8 mouse cellular contexts compared by ENCODE assay signal in genomic region chr13:32964989-32965811, GRCm38 (mm10). TPM values are rescaled to one million over a fixed set of nuclear protein-coding genes. Genes with fewer than 3 reads are reported as not detected.
DNase-seq lines count a peak whose midpoint lies in the region; ATAC-seq lines count a peak whose summit lies in the region.

Gene Serpinb6b (plus strand): TSS chr13:32965209.

- intact Hi-C loops in left cerebral cortex, postnatal 25 days (cut with DNase I), result no loop called here

- no peaks in the 10 kb centered on the region for H3K9me3 ChIP-seq in heart, embryonic 11.5 days (replicated peaks; ENCODE audit: control insufficient read depth, low read length)

- peaks cover 15% of the 10 kb centered on the region; the same call in 1 of the 2 replicates for H3K4me1 ChIP-seq in heart, embryonic 11.5 days (ENCODE audit: control insufficient read depth, insufficient read depth, low read length)

- peak within 1 kb of the TSS; percentile 61; the same call in 1 of the 2 replicates for H3K9ac ChIP-seq in heart, embryonic 11.5 days (ENCODE audit: low read depth, low read length)

- peak; percentile 3 to 6 for DNase-seq in left cerebral cortex, postnatal 25 days (ENCODE audit: low spot score in 2 of 2)
- no peak for DNase-seq in left cerebral cortex, adult 8-10 months (ENCODE audit: low spot score in 2 of 2)
- DNase-seq in embryo, embryonic 11 days, result peak; percentile 26
- DNase-seq in kidney, adult 9 months, result peak; percentile 47
- peak; percentile 63 for DNase-seq in lung, postnatal 10 days
- peak; percentile 56 for DNase-seq in retina, embryonic 14.5 days (ENCODE audit: low spot score)
- no peak for DNase-seq in right cerebral cortex, postnatal 25 days

- H3K27me3 ChIP-seq in heart, embryonic 11.5 days (ENCODE audit: control insufficient read depth, insufficient read depth, low read length), result no peaks in the 10 kb centered on the region

- H3K27ac ChIP-seq in heart, embryonic 11.5 days (ENCODE audit: low read depth, low read length), result peak within 1 kb of the TSS; percentile 46; the same call in 1 of the 2 replicates

- 31% methylated on average over 16 of the region's 16 CpGs for WGBS in heart, embryonic 11.5 days (ENCODE audit: insufficient replicate concordance)

- H3K4me2 ChIP-seq in heart, embryonic 11.5 days, result peak within 1 kb of the TSS; percentile 68

- peak within 1 kb of the TSS; percentile 38 for H3K4me3 ChIP-seq in heart, embryonic 11.5 days (ENCODE audit: low read depth, low read length)

- H3K36me3 ChIP-seq in heart, embryonic 11.5 days (ENCODE audit: control insufficient read depth, insufficient read depth, low read length), result no peaks in the 10 kb centered on the region

- 0 out of 2 replicates have a peak, but pooled peaks have one; percentile 33 for ATAC-seq in heart, embryonic 11.5 days (replicated peaks; ENCODE audit: insufficient number of reproducible peaks, low FRiP score, low TSS enrichment)

RNA-seq across cellular contexts. Expression of gene Serpinb6b, which starts in this region (rescaled TPM):
- 1 to 10 TPM; 1.3 to 1.6 TPM for total RNA-seq in left cerebral cortex, postnatal 25 days (2021)
- 1 to 10 TPM; 1.2 to 1.6 (median 1.3) TPM for total RNA-seq in left cerebral cortex, adult 8-10 months (2022)
- 15.7 and 19.3 TPM in 2 replicates for polyA plus RNA-seq in heart, embryonic 11.5 days (2014; fragmentation: Nextera tagmentation; extraction: Ambion mirVana)

Comparison
In these comparisons a context has a peak if more than half of its experiments do, and no peak if none do; other contexts are left out.
1. DNase-seq: peak in left cerebral cortex, postnatal 25 days (2 of 2), embryo, embryonic 11 days (single experiment), kidney, adult 9 months (single experiment), lung, postnatal 10 days (single experiment) and retina, embryonic 14.5 days (single experiment); none in left cerebral cortex, adult 8-10 months (0 of 2) and right cerebral cortex, postnatal 25 days (single experiment).